ENCODE assay signal across 22 mouse cellular contexts in genomic region chr13:53502406-53502805, GRCm38 (mm10). TPM values are rescaled to one million over a fixed set of nuclear protein-coding genes. Genes with fewer than 3 reads are reported as not detected.
DNase-seq lines count a peak whose midpoint lies in the region.
"Had no signal": no experiment of that assay in that cellular context is flagged by ENCODE, and none has a peak within 500 bp of the region (broad histone marks: within the 10 kb centered on the region; RNA-seq: fewer than 3 reads in every experiment).

No protein-coding gene starts in this region.

- 0 out of 2 replicates have a peak overlapping the region, but pooled peaks have one; percentile 42 for H3K27ac ChIP-seq in heart, embryonic 10.5 days
- H3K27ac ChIP-seq: embryonic facial prominence, embryonic 12.5 days; embryonic facial prominence, embryonic 15.5 days; heart, embryonic 13.5 days; hindbrain, embryonic 15.5 days; intestine, embryonic 15.5 days had no signal

- no peaks in the 10 kb centered on the region for H3K9me3 ChIP-seq in heart, embryonic 10.5 days
- H3K9me3 ChIP-seq: embryonic facial prominence, embryonic 12.5 days; embryonic facial prominence, embryonic 15.5 days; heart, embryonic 13.5 days; hindbrain, embryonic 15.5 days; intestine, embryonic 15.5 days had no signal

- 41% methylated on average over 6 of the region's 6 CpGs for WGBS in heart, embryonic 10.5 days

- DNase-seq in heart, embryonic 10.5 days (ENCODE audit: low spot score), result no peak
- DNase-seq in heart, postnatal 14 days, result no peak
- DNase-seq in 3134 (ENCODE audit: extremely low read depth, insufficient read length, low spot score) (peak; percentile 52), NIH3T3 (ENCODE audit: low read depth) (peak; percentile 52)
- DNase-seq in cerebellum, adult 11 months, result no peak
- no peak for DNase-seq in frontal cortex, postnatal 25 days (ENCODE audit: low spot score in 2 of 2)
- DNase-seq: adrenal gland, adult 2 months; adrenal gland, postnatal 14 days; cerebellum, adult 8-10 months; cerebellum, postnatal 10 days; cerebellum, postnatal 36 days; gastrocnemius, postnatal 25 days; heart, adult 18-20 months; kidney, adult 11 months; kidney, adult 9 months had no signal

- no peaks in the 10 kb centered on the region for H3K27me3 ChIP-seq in heart, embryonic 10.5 days (ENCODE audit: insufficient read depth, poor library complexity, severe bottlenecking)
- H3K27me3 ChIP-seq: embryonic facial prominence, embryonic 12.5 days; heart, embryonic 13.5 days; intestine, embryonic 15.5 days had no signal

- intact Hi-C loops in heart, postnatal 14 days (cut with DNase I), result no loop called here

- H3K4me1 ChIP-seq in heart, embryonic 10.5 days, result peaks cover 15% of the 10 kb centered on the region
- H3K4me1 ChIP-seq: embryonic facial prominence, embryonic 12.5 days; embryonic facial prominence, embryonic 15.5 days; intestine, embryonic 15.5 days had no signal

- no peak overlapping the region for H3K4me3 ChIP-seq in heart, embryonic 10.5 days
- H3K4me3 ChIP-seq: embryonic facial prominence, embryonic 12.5 days; embryonic facial prominence, embryonic 15.5 days; heart, embryonic 13.5 days; hindbrain, embryonic 15.5 days; intestine, embryonic 15.5 days had no signal

- no peaks in the 10 kb centered on the region for H3K36me3 ChIP-seq in heart, embryonic 10.5 days
- H3K36me3 ChIP-seq: embryonic facial prominence, embryonic 12.5 days; embryonic facial prominence, embryonic 15.5 days; heart, embryonic 13.5 days; hindbrain, embryonic 15.5 days; intestine, embryonic 15.5 days had no signal

RNA-seq across cellular contexts. Expression of gene Msx2, which starts 29.5 kb away (rescaled TPM):
- 15.3 and 27.4 TPM in 2 replicates for polyA plus RNA-seq in heart, embryonic 10.5 days (2016; fragmentation: Nextera tagmentation; extraction: Ambion mirVana)
- under 1 TPM; 0.65 to 0.71 TPM for total RNA-seq in heart, postnatal 14 days (2021)
- total RNA-seq: gastrocnemius, adult 8-10 months; hematopoietic stem cell, adult 5-6 weeks had no signal

Comparison
In these comparisons a context has a peak if more than half of its experiments do, and no peak if none do; other contexts are left out.
1. DNase-seq: peak in 3134 (single experiment) and NIH3T3 (single experiment); none in heart, embryonic 10.5 days (single experiment), heart, postnatal 14 days (0 of 2), cerebellum, adult 11 months (single experiment) and frontal cortex, postnatal 25 days (0 of 2).